Mouse (Mus musculus): ENCODE data around the gene Cnot6.

DNA sequence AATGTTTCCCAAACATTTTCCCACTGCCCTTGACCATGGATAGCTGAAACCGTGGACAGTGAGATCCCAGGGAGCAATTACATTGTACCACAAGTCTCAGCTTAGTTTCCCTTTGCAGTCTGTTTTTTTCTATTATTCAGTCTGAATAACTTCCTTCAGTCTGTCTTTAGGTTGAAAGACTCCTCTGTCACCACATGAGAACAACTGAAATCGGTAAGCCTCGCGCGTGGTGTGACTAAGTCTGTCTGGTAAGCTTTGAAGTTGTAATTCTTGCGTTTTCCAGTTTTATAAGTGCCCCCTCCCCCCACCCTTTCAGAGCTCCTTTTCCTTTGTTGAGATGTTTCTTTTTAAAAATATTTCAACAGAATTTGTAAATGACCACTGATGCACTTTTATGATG lies 10.2 kb upstream of the Cnot6 start:
- no peak for TF ChIP-seq CTCF (IDR thresholded peaks at IDR 0.05)
- no peak for TF ChIP-seq EP300 (IDR thresholded peaks at IDR 0.05)
